Mouse (Mus musculus): ENCODE results near the gene Brinp1. TPM values are rescaled to one million over a fixed set of nuclear protein-coding genes. Genes with fewer than 3 reads are reported as not detected.
"Not testable (repeated sequence)": the region's sequence is repeated elsewhere in the genome, so short reads cannot be mapped to it uniquely, and the experiment has no call there.

Brinp1 gene
- polyA plus RNA-seq, 1 experiment from 2014 or later: 80.9 TPM

GRCm38 (mm10) chr4:68864668-68865067 is 89.5 kb downstream of the Brinp1 start:
- WGBS: 96% methylated on average over 2 of the region's 2 CpGs
- ATAC-seq (ENCODE audit: low FRiP score): no peak
- Histone ChIP-seq H3K4me1 (replicated peaks; ENCODE audit: control insufficient read depth, insufficient read depth, low read length) (no peaks in the 10 kb centered on the region), H3K27ac (no peak overlapping the region), H3K36me3 (replicated peaks; ENCODE audit: control insufficient read depth, insufficient read depth) (no peaks in the 10 kb centered on the region), H3K27me3 (ENCODE audit: control insufficient read depth, insufficient read depth, low read length) (no peaks in the 10 kb centered on the region), H3K4me3 (replicated peaks; ENCODE audit: low read length) (no peak overlapping the region), H3K9me3 (ENCODE audit: control insufficient read depth, low read length) (no peaks in the 10 kb centered on the region), H3K4me2 (replicated peaks) (no peak overlapping the region), H3K9ac (no peak overlapping the region)
- no peak for DNase-seq (ENCODE audit: low spot score)

- Histone ChIP-seq H3K9ac (no peak overlapping the region), H3K4me2 (replicated peaks) (no peak overlapping the region), H3K27ac (no peak overlapping the region), H3K4me1 (replicated peaks; ENCODE audit: control insufficient read depth, insufficient read depth, low read length) (no peaks in the 10 kb centered on the region), H3K9me3 (ENCODE audit: control insufficient read depth, low read length) (no peaks in the 10 kb centered on the region), H3K36me3 (replicated peaks; ENCODE audit: control insufficient read depth, insufficient read depth) (no peaks in the 10 kb centered on the region), H3K4me3 (replicated peaks; ENCODE audit: low read length) (no peak overlapping the region), H3K27me3 (ENCODE audit: control insufficient read depth, insufficient read depth, low read length) (no peaks in the 10 kb centered on the region)
- ATAC-seq (ENCODE audit: low FRiP score) (no peak), DNase-seq (ENCODE audit: low spot score) (no peak)
- 76% methylated on average over 1 of the region's 1 CpGs for WGBS
Observed at GRCm38 (mm10) chr4:68856868-68857267, 97.3 kb downstream of the Brinp1 start.

- Histone ChIP-seq H3K36me3 (replicated peaks; ENCODE audit: control insufficient read depth, insufficient read depth) (no peaks in the 10 kb centered on the region), H3K4me3 (replicated peaks; ENCODE audit: low read length) (no peak overlapping the region), H3K27me3 (ENCODE audit: control insufficient read depth, insufficient read depth, low read length) (no peaks in the 10 kb centered on the region), H3K4me2 (replicated peaks) (no peak overlapping the region), H3K4me1 (replicated peaks; ENCODE audit: control insufficient read depth, insufficient read depth, low read length) (peaks cover 3% of the 10 kb centered on the region), H3K9me3 (ENCODE audit: control insufficient read depth, low read length) (no peaks in the 10 kb centered on the region), H3K9ac (no peak overlapping the region), H3K27ac (0 out of 2 replicates have a peak overlapping the region, but pooled peaks have one; percentile 38)
- DNase-seq (ENCODE audit: low spot score) (no peak), ATAC-seq (ENCODE audit: low FRiP score) (no peak)
- 34% methylated on average over 3 of the region's 3 CpGs for WGBS
Observed at GRCm38 (mm10) chr4:68849671-68850070, 104.5 kb downstream of the Brinp1 start.

GRCm38 (mm10) chr4:68846976-68847375 is 107.2 kb downstream of the Brinp1 start:
- DNase-seq (ENCODE audit: low spot score): no peak
- Histone ChIP-seq H3K4me1 (replicated peaks; ENCODE audit: control insufficient read depth, insufficient read depth, low read length) (peaks cover 3% of the 10 kb centered on the region), H3K27me3 (ENCODE audit: control insufficient read depth, insufficient read depth, low read length) (no peaks in the 10 kb centered on the region), H3K4me3 (replicated peaks; ENCODE audit: low read length) (no peak overlapping the region), H3K9ac (no peak overlapping the region), H3K27ac (no peak overlapping the region), H3K4me2 (replicated peaks) (no peak overlapping the region), H3K9me3 (ENCODE audit: control insufficient read depth, low read length) (no peaks in the 10 kb centered on the region), H3K36me3 (replicated peaks; ENCODE audit: control insufficient read depth, insufficient read depth) (no peaks in the 10 kb centered on the region)
- WGBS: 41% methylated on average over 1 of the region's 1 CpGs
- ATAC-seq (ENCODE audit: low FRiP score): no peak

GRCm38 (mm10) chr4:68845964-68846363 is 108.2 kb downstream of the Brinp1 start:
- H3K27ac ChIP-seq: no peak overlapping the region
- peaks cover 3% of the 10 kb centered on the region for H3K4me1 ChIP-seq (replicated peaks; ENCODE audit: control insufficient read depth, insufficient read depth, low read length)
- H3K9ac ChIP-seq: no peak overlapping the region
- H3K4me2 ChIP-seq (replicated peaks): no peak overlapping the region
- no peaks in the 10 kb centered on the region for H3K9me3 ChIP-seq (ENCODE audit: control insufficient read depth, low read length)
- no peak overlapping the region for H3K4me3 ChIP-seq (replicated peaks; ENCODE audit: low read length)
- WGBS: 46% methylated on average over 3 of the region's 3 CpGs
- DNase-seq (ENCODE audit: low spot score) (peak; percentile 59), ATAC-seq (ENCODE audit: low FRiP score) (no peak)
- no peaks in the 10 kb centered on the region for H3K36me3 ChIP-seq (replicated peaks; ENCODE audit: control insufficient read depth, insufficient read depth)
- no peaks in the 10 kb centered on the region for H3K27me3 ChIP-seq (ENCODE audit: control insufficient read depth, insufficient read depth, low read length)

GRCm38 (mm10) chr4:68813997-68814396 is 140.2 kb downstream of the Brinp1 start:
- H3K4me2 ChIP-seq (replicated peaks); ATAC-seq (ENCODE audit: low FRiP score); H3K4me1 ChIP-seq (replicated peaks; ENCODE audit: control insufficient read depth, insufficient read depth, low read length); H3K36me3 ChIP-seq (replicated peaks; ENCODE audit: control insufficient read depth, insufficient read depth); H3K4me3 ChIP-seq (replicated peaks; ENCODE audit: low read length); H3K27me3 ChIP-seq (ENCODE audit: control insufficient read depth, insufficient read depth, low read length); DNase-seq (ENCODE audit: low spot score); H3K27ac ChIP-seq; H3K9me3 ChIP-seq (ENCODE audit: control insufficient read depth, low read length); H3K9ac ChIP-seq: not testable (repeated sequence)

- Histone ChIP-seq H3K4me1 (replicated peaks; ENCODE audit: control insufficient read depth, insufficient read depth, low read length) (no peaks in the 10 kb centered on the region), H3K9me3 (ENCODE audit: control insufficient read depth, low read length) (no peaks in the 10 kb centered on the region), H3K36me3 (replicated peaks; ENCODE audit: control insufficient read depth, insufficient read depth) (no peaks in the 10 kb centered on the region), H3K4me2 (replicated peaks) (no peak overlapping the region), H3K4me3 (replicated peaks; ENCODE audit: low read length) (no peak overlapping the region), H3K27me3 (ENCODE audit: control insufficient read depth, insufficient read depth, low read length) (no peaks in the 10 kb centered on the region), H3K9ac (no peak overlapping the region), H3K27ac (no peak overlapping the region)
- WGBS: 71% methylated on average over 3 of the region's 3 CpGs
- DNase-seq (ENCODE audit: low spot score): no peak
- ATAC-seq (ENCODE audit: low FRiP score): no peak
Observed at GRCm38 (mm10) chr4:68806502-68806901, 147.7 kb downstream of the Brinp1 start.

- Histone ChIP-seq H3K27ac (no peak overlapping the region), H3K9ac (no peak overlapping the region), H3K4me1 (replicated peaks; ENCODE audit: control insufficient read depth, insufficient read depth, low read length) (no peaks in the 10 kb centered on the region), H3K36me3 (replicated peaks; ENCODE audit: control insufficient read depth, insufficient read depth) (no peaks in the 10 kb centered on the region), H3K4me2 (replicated peaks) (no peak overlapping the region), H3K9me3 (ENCODE audit: control insufficient read depth, low read length) (no peaks in the 10 kb centered on the region), H3K4me3 (replicated peaks; ENCODE audit: low read length) (no peak overlapping the region), H3K27me3 (ENCODE audit: control insufficient read depth, insufficient read depth, low read length) (no peaks in the 10 kb centered on the region)
- peak; percentile 55 for DNase-seq (ENCODE audit: low spot score)
- 66% methylated on average over 6 of the region's 6 CpGs for WGBS
- ATAC-seq (ENCODE audit: low FRiP score): no peak; the same call in 1 of the 2 replicates
Observed at GRCm38 (mm10) chr4:68801923-68802855, 152.0 kb downstream of the Brinp1 start.

GRCm38 (mm10) chr4:68790003-68790402 is 164.2 kb downstream of the Brinp1 start:
- Histone ChIP-seq H3K4me1 (replicated peaks; ENCODE audit: control insufficient read depth, insufficient read depth, low read length) (no peaks in the 10 kb centered on the region), H3K36me3 (replicated peaks; ENCODE audit: control insufficient read depth, insufficient read depth) (peaks cover 8% of the 10 kb centered on the region; the same call in 1 of the 2 replicates), H3K4me2 (replicated peaks) (no peak overlapping the region), H3K27ac (no peak overlapping the region), H3K9ac (no peak overlapping the region), H3K9me3 (ENCODE audit: control insufficient read depth, low read length) (no peaks in the 10 kb centered on the region), H3K27me3 (ENCODE audit: control insufficient read depth, insufficient read depth, low read length) (no peaks in the 10 kb centered on the region), H3K4me3 (replicated peaks; ENCODE audit: low read length) (no peak overlapping the region)
- DNase-seq (ENCODE audit: low spot score) (no peak), ATAC-seq (ENCODE audit: low FRiP score) (no peak)
- WGBS: 65% methylated on average over 5 of the region's 5 CpGs
